Mouse (Mus musculus): ENCODE data around the gene Cacng2. TPM values are rescaled to one million over a fixed set of nuclear protein-coding genes. Genes with fewer than 3 reads are reported as not detected.

The Cacng2 gene
- polyA plus RNA-seq, 1 experiment: not detected

DNA sequence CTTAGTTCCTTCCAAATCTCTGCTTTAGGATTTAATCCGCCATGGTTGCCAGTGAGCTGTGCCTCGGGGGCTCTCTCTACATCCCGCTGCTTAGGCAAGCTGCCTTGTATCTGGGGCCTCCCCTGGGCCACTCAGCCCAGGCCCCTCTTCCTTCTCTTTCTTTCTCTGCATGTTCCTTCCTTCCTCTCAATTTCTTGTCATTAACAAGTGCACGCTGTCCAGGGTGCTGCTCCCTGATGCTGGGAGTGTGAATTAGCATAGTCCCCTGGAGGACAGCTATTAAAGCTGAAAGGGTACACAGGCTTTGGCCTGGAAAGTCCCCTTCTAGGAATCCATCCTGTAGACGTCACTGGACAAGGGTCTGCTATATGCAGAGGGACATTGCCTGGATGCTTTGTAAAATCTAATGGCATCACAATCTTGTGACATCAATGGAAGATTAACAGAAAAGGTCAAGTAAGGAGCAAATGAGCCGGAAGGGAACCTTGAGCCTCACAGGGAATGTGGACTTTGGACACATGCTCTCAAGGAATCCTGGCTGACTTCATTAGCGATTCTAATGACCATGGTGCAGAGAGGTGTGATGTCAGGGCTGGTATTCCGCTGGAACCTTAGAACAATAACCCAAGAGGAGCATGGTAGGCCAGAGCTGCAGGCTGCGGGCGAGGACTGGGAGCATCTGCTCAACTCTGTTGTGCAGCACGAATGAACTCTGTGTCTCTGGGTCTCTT lies 33.4 kb upstream of the Cacng2 start:
- no peak for TF ChIP-seq TAL1 (IDR thresholded peaks at IDR 0.05; ENCODE audit: low read length)
- no peak for TF ChIP-seq GATA1 (IDR thresholded peaks at IDR 0.05; ENCODE audit: low read length)
- no peaks in the 10 kb centered on the region for H3K4me1 ChIP-seq (ENCODE audit: control insufficient read depth)
- H3K9me3 ChIP-seq (ENCODE audit: control insufficient read depth, low read length): no peaks in the 10 kb centered on the region
- H3K4me3 ChIP-seq (replicated peaks): no peak overlapping the region
- no peaks in the 10 kb centered on the region for H3K36me3 ChIP-seq (ENCODE audit: control insufficient read depth)
- no peaks in the 10 kb centered on the region for H3K27me3 ChIP-seq (ENCODE audit: control insufficient read depth)

DNA sequence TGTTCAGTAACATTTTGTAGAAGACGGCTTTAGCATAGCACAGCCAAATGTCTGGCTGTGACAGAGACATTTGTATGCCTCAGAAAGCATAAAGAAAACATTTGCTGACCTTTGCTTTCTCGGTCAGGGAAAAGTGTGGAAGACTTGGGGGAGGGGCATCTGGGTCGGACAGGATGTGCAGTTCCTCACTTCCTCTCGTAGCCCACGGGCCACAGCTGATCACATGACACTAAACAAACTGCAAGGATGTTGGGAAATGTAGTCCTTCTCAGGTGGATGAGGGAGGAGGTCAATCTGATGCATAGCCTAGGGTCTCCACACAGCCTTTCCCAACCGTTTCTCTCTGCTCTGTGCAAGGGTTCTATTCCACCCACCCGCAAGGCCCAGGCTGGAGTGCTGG lies 28.7 kb upstream of the Cacng2 start:
- no peaks in the 10 kb centered on the region for H3K27me3 ChIP-seq (ENCODE audit: control insufficient read depth)
- TF ChIP-seq GATA1 (IDR thresholded peaks at IDR 0.05; ENCODE audit: low read length): no peak
- TF ChIP-seq TAL1 (IDR thresholded peaks at IDR 0.05; ENCODE audit: low read length): no peak
- H3K36me3 ChIP-seq (ENCODE audit: control insufficient read depth): no peaks in the 10 kb centered on the region
- H3K4me3 ChIP-seq (replicated peaks): no peak overlapping the region
- H3K4me1 ChIP-seq (ENCODE audit: control insufficient read depth): no peaks in the 10 kb centered on the region
- H3K9me3 ChIP-seq (ENCODE audit: control insufficient read depth, low read length): no peaks in the 10 kb centered on the region

DNA sequence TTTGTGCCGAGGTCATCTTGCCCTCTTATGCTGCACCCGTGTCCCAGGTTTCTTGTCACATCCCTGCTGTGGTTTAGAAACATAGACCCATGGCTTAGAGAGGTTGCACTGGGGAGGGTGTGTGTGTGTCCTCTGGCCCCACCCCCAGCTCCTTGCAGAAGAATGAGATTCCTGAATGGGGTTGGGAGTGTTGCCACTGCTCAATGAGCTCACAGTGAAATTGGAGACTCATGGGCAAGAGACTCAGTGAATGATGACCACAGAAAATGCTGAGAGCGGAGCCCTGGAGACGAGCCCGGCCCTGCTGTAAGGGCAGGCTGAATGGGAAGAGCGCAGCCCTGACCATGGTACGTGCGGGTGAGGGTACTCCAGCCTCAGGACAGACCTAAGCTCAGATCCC lies 20.4 kb upstream of the Cacng2 start:
- H3K36me3 ChIP-seq (ENCODE audit: control insufficient read depth): no peaks in the 10 kb centered on the region
- TF ChIP-seq GATA1 (IDR thresholded peaks at IDR 0.05; ENCODE audit: low read length) (no peak), TAL1 (IDR thresholded peaks at IDR 0.05; ENCODE audit: low read length) (no peak)
- H3K27me3 ChIP-seq (ENCODE audit: control insufficient read depth): no peaks in the 10 kb centered on the region
- H3K9me3 ChIP-seq (ENCODE audit: control insufficient read depth, low read length): no peaks in the 10 kb centered on the region
- no peak overlapping the region for H3K4me3 ChIP-seq (replicated peaks)
- no peaks in the 10 kb centered on the region for H3K4me1 ChIP-seq (ENCODE audit: control insufficient read depth)

DNA sequence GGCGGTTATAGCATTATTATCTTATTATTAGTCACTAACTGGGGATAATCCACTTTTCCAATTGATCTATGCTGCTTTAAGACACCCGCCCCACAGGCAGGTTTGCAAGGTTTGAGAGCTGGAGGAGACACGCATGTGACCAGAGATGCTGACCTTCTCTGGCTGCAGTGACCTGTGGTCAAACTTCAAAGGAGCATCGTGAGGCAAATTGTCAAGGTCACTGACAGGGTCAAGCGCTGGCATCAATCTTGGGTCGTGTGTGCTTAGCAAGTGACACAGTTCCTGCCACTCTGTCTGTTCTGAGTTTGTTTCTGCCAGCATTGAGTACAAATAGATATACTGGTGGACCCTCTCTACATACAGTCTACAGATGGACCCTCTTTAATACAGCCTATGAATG lies 14.8 kb upstream of the Cacng2 start:
- Histone ChIP-seq H3K36me3 (ENCODE audit: control insufficient read depth) (no peaks in the 10 kb centered on the region), H3K4me1 (ENCODE audit: control insufficient read depth) (no peaks in the 10 kb centered on the region), H3K27me3 (ENCODE audit: control insufficient read depth) (no peaks in the 10 kb centered on the region), H3K4me3 (replicated peaks) (no peak overlapping the region), H3K9me3 (ENCODE audit: control insufficient read depth, low read length) (no peaks in the 10 kb centered on the region)
- TF ChIP-seq TAL1 (IDR thresholded peaks at IDR 0.05; ENCODE audit: low read length) (no peak), GATA1 (IDR thresholded peaks at IDR 0.05; ENCODE audit: low read length) (no peak)

DNA sequence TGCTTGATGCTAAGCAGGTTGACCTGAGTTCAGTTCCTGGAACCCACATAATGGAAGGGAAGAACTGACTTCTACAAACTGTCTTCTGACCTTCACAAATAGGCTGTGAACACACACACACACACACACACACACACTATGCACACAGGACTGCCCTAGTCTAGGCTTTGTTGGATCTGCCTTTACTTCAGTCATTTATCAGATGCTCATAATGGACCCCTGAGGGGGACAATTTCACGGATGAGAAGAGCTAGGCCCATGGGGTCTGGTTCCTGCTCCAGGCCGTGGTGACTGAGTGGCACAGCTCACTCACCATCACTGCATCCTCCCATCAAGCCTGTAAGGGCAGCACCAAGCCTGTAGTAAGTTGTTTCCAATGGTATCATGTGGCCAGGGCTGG lies 13.6 kb upstream of the Cacng2 start:
- Histone ChIP-seq H3K4me3 (replicated peaks) (no peak overlapping the region), H3K27me3 (ENCODE audit: control insufficient read depth) (no peaks in the 10 kb centered on the region), H3K9me3 (ENCODE audit: control insufficient read depth, low read length) (no peaks in the 10 kb centered on the region), H3K4me1 (ENCODE audit: control insufficient read depth) (no peaks in the 10 kb centered on the region), H3K36me3 (ENCODE audit: control insufficient read depth) (no peaks in the 10 kb centered on the region)
- TF ChIP-seq GATA1 (IDR thresholded peaks at IDR 0.05; ENCODE audit: low read length): no peak

DNA sequence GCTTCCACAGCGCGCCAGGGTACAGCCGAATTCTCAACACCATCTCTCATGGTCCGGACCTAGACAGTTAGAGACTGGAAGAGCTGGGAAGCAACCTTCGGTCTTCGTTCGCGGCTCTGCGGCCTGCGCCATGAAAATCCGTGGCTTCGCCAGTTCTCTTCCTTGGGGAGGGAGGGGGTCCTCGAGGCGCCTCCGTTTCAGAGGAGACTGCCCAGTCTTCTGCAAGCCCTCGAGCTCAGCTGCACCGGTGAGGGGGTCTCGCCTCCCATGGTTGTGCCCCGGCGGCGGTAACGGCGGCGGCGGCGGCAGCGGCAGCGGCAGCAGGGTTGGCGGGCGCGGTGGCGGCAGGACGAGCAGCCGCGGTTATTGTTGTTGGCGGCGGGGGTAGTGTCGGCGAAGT lies 580 bp downstream of the Cacng2 start:
- Histone ChIP-seq H3K9me3 (ENCODE audit: control insufficient read depth, low read length) (peaks cover 4% of the 10 kb centered on the region; the same call in 1 of the 2 replicates), H3K36me3 (ENCODE audit: control insufficient read depth) (no peaks in the 10 kb centered on the region), H3K4me1 (ENCODE audit: control insufficient read depth) (no peaks in the 10 kb centered on the region), H3K4me3 (replicated peaks) (no peak overlapping the region), H3K27me3 (ENCODE audit: control insufficient read depth) (peaks cover 9% of the 10 kb centered on the region; the same call in 1 of the 2 replicates)
- TF ChIP-seq TAL1 (IDR thresholded peaks at IDR 0.05; ENCODE audit: low read length) (no peak), GATA1 (IDR thresholded peaks at IDR 0.05; ENCODE audit: low read length) (no peak)

DNA sequence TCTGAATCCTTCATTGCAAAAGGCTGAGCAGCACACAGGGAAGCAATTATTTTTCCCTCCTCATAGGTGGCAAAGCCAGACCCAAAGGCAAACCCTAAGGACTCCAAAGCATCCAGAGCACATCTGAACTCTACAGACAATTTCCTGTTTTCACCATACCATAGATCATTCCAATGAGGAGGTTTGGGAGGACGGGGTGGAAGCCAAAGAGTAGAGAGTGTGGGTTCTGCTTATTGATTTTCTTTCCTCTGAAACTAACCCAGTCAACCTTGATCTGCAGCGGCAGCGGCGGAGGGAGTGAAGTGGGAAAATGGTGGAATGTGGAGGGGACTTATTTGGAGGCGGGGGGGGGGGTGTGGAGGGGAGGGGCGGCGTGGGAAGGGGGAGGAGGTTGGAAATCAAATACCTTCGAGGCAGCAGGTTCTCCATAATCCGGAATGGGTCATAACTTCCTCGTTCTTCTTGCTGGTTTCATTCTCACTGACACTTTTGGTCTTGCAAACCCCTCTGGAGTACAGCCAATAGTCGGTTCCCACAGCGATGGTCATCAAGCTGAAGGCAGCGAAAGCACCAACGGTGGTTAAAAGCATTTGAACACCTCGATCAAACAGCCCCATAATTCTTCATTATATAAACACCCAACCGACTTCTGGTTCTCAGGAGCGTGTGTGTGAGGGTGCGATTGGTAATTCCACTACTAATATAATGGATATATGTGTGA lies 1.4 kb downstream of the Cacng2 start:
- peaks cover 4% of the 10 kb centered on the region; the same call in 1 of the 2 replicates for H3K9me3 ChIP-seq (ENCODE audit: control insufficient read depth, low read length)
- no peak overlapping the region for H3K4me3 ChIP-seq (replicated peaks)
- no peaks in the 10 kb centered on the region for H3K4me1 ChIP-seq (ENCODE audit: control insufficient read depth)
- no peaks in the 10 kb centered on the region for H3K36me3 ChIP-seq (ENCODE audit: control insufficient read depth)
- H3K27me3 ChIP-seq (ENCODE audit: control insufficient read depth): peaks cover 9% of the 10 kb centered on the region; the same call in 1 of the 2 replicates
- TF ChIP-seq TAL1 (IDR thresholded peaks at IDR 0.05; ENCODE audit: low read length) (no peak), GATA1 (IDR thresholded peaks at IDR 0.05; ENCODE audit: low read length) (no peak)

DNA sequence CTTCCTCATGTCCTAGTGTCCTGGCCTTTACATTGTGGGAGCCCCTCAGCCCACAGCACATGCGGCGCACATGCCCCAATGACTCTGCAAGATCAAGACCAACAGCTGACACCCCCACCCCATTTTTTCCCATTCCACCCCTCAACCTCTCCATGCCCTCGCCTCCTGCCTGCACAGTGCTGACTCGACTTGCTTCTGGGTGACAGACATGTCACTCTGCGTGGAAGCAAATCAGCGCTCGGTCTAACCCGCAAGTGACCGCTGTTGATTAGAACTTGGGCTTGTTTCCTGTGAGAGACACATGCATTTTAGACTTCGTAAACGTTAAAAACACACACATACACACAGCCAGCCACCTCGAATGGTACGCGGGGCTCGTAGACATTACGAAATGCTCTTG lies 2.1 kb downstream of the Cacng2 start:
- TF ChIP-seq TAL1 (IDR thresholded peaks at IDR 0.05; ENCODE audit: low read length) (no peak), GATA1 (IDR thresholded peaks at IDR 0.05; ENCODE audit: low read length) (no peak)
- Histone ChIP-seq H3K9me3 (ENCODE audit: control insufficient read depth, low read length) (peaks cover 4% of the 10 kb centered on the region; the same call in 1 of the 2 replicates), H3K27me3 (ENCODE audit: control insufficient read depth) (peaks cover 9% of the 10 kb centered on the region; the same call in 1 of the 2 replicates), H3K4me1 (ENCODE audit: control insufficient read depth) (no peaks in the 10 kb centered on the region), H3K4me3 (replicated peaks) (no peak overlapping the region), H3K36me3 (ENCODE audit: control insufficient read depth) (no peaks in the 10 kb centered on the region)

DNA sequence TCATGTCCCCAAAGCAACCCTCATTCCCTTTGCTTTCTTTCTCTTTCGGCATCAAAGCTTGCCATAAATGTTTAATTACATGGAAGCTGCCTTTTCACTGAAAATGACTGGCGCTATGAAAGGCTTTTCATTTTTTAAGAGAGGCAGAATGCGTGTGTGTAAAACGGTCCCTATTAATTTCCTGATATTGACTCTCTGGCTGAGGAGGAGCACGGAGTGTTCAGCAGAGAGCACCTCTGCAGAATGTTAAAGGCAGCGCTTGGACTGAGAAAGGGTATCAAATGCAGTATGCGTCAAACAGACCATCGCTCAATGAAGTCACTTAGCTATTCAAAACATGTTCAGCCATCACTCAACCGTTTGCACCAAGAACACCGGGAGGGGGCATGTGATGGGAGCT lies 2.9 kb downstream of the Cacng2 start:
- H3K9me3 ChIP-seq (ENCODE audit: control insufficient read depth, low read length): peaks cover 4% of the 10 kb centered on the region; the same call in 1 of the 2 replicates
- TF ChIP-seq TAL1 (IDR thresholded peaks at IDR 0.05; ENCODE audit: low read length) (no peak), GATA1 (IDR thresholded peaks at IDR 0.05; ENCODE audit: low read length) (no peak)
- peaks cover 9% of the 10 kb centered on the region; the same call in 1 of the 2 replicates for H3K27me3 ChIP-seq (ENCODE audit: control insufficient read depth)
- no peaks in the 10 kb centered on the region for H3K4me1 ChIP-seq (ENCODE audit: control insufficient read depth)
- H3K4me3 ChIP-seq (replicated peaks): no peak overlapping the region
- no peaks in the 10 kb centered on the region for H3K36me3 ChIP-seq (ENCODE audit: control insufficient read depth)

Measured in erythroblast, embryonic 14.5 days (primary cell).